8 mouse cellular contexts compared by ENCODE assay signal in genomic region chr4:46390390-46390970, GRCm38 (mm10). TPM values are rescaled to one million over a fixed set of nuclear protein-coding genes. Genes with fewer than 3 reads are reported as not detected.
DNase-seq lines count a peak whose midpoint lies in the region; ATAC-seq and TF ChIP-seq lines count a peak whose summit lies in the region.

No protein-coding gene starts in this region.

- no peak for ATAC-seq in heart, embryonic 14.5 days (ENCODE audit: insufficient number of reproducible peaks, insufficient read depth, low FRiP score, low read depth)
- ATAC-seq in liver, embryonic 11.5 days (replicated peaks; ENCODE audit: low FRiP score) = peak; percentile 54

- no peak overlapping the region; a peak in 1 of 4 replicates for H3K27ac ChIP-seq in heart, embryonic 14.5 days (replicated peaks in 1 of 2; ENCODE audit: control insufficient read depth in 1 of 2, insufficient read depth in 1 of 2, low read depth in 2 of 2, low read length in 2 of 2)
- peak overlapping the region; percentile 85 for H3K27ac ChIP-seq in liver, embryonic 11.5 days (ENCODE audit: low read depth, low read length)

- H3K9ac ChIP-seq in heart, embryonic 14.5 days (ENCODE audit: low read length) = peak overlapping the region; percentile 90
- H3K9ac ChIP-seq in liver, embryonic 11.5 days (ENCODE audit: low read depth, low read length) = peak overlapping the region; percentile 87

- WGBS in heart, embryonic 14.5 days = 23% methylated on average over 9 of the region's 9 CpGs
- WGBS in liver, embryonic 11.5 days = 17% methylated on average over 9 of the region's 9 CpGs

- no peaks in the 10 kb centered on the region for H3K79me2 ChIP-seq in myocyte (ENCODE audit: control insufficient read depth, insufficient read depth)

- H3K4me3 ChIP-seq in erythroblast, embryonic 14.5 days (replicated peaks) = peak overlapping the region; percentile 69
- peak overlapping the region in 1 of 2 experiments; percentile 66; a peak in 2 of 4 replicates for H3K4me3 ChIP-seq in heart, embryonic 14.5 days (ENCODE audit: control insufficient read depth in 1 of 2, insufficient read depth in 1 of 2, low read depth in 1 of 2, low read length in 2 of 2)
- peak overlapping the region; percentile 57 for H3K4me3 ChIP-seq in liver, embryonic 11.5 days (ENCODE audit: low read depth, low read length)
- H3K4me3 ChIP-seq in myocyte = peak overlapping the region; percentile 73

- H3K4me1 ChIP-seq in erythroblast, embryonic 14.5 days (ENCODE audit: control insufficient read depth) = peaks cover 71% of the 10 kb centered on the region
- H3K4me1 ChIP-seq in heart, embryonic 14.5 days (ENCODE audit: control insufficient read depth in 2 of 2, insufficient read depth in 2 of 2, low read length in 2 of 2) = 0 out of 4 replicates have a peak, but pooled peaks cover 0 to 3% of the 10 kb centered on the region in 2 experiments
- peaks cover 5% of the 10 kb centered on the region; the same call in 1 of the 2 replicates for H3K4me1 ChIP-seq in liver, embryonic 11.5 days (replicated peaks; ENCODE audit: control insufficient read depth, insufficient read depth, low read length)

- peak overlapping the region; percentile 70 for H3K4me2 ChIP-seq in heart, embryonic 14.5 days (ENCODE audit: low read length)
- peak overlapping the region; percentile 75 for H3K4me2 ChIP-seq in liver, embryonic 11.5 days
- peak overlapping the region; percentile 92 for H3K4me2 ChIP-seq in myocyte (ENCODE audit: low read depth)

- H3ac ChIP-seq in myocyte (ENCODE audit: control insufficient read depth, insufficient read length) = no peak overlapping the region

- H3K27me3 ChIP-seq in erythroblast, embryonic 14.5 days (ENCODE audit: control insufficient read depth) = no peaks in the 10 kb centered on the region
- H3K27me3 ChIP-seq in heart, embryonic 14.5 days (ENCODE audit: control insufficient read depth, insufficient read depth, low read length) = no peaks in the 10 kb centered on the region
- no peaks in the 10 kb centered on the region for H3K27me3 ChIP-seq in liver, embryonic 11.5 days (replicated peaks; ENCODE audit: control insufficient read depth, insufficient read depth, low read length)
- H3K27me3 ChIP-seq in myocyte (ENCODE audit: control insufficient read depth, insufficient read depth, insufficient read length) = no peaks in the 10 kb centered on the region
- no peaks in the 10 kb centered on the region for H3K27me3 ChIP-seq in splenic B cell, adult 2 months (ENCODE audit: control insufficient read depth, insufficient read depth, low read length, poor library complexity, severe bottlenecking)

- no peak for TF ChIP-seq POLR2A in myocyte (IDR thresholded peaks at IDR 0.05; ENCODE audit: insufficient read length, low read depth)

- peaks cover 97% of the 10 kb centered on the region for H3K36me3 ChIP-seq in erythroblast, embryonic 14.5 days (ENCODE audit: control insufficient read depth)
- peaks cover 22% of the 10 kb centered on the region for H3K36me3 ChIP-seq in heart, embryonic 14.5 days (ENCODE audit: control insufficient read depth, insufficient read depth, low read length)
- peaks cover 7% of the 10 kb centered on the region for H3K36me3 ChIP-seq in liver, embryonic 11.5 days (ENCODE audit: control insufficient read depth, insufficient read depth, low read length)
- H3K36me3 ChIP-seq in myocyte (ENCODE audit: control insufficient read depth, insufficient read depth) = no peaks in the 10 kb centered on the region
- H3K36me3 ChIP-seq in splenic B cell, adult 2 months (ENCODE audit: control insufficient read depth, insufficient read depth, low read length, poor library complexity, severe bottlenecking) = 0 out of 2 replicates have a peak, but pooled peaks cover 4% of the 10 kb centered on the region

- H3K9me3 ChIP-seq in erythroblast, embryonic 14.5 days (ENCODE audit: control insufficient read depth, low read length) = no peaks in the 10 kb centered on the region
- no peaks in the 10 kb centered on the region for H3K9me3 ChIP-seq in heart, embryonic 14.5 days (ENCODE audit: control insufficient read depth, low read length)
- H3K9me3 ChIP-seq in liver, embryonic 11.5 days (ENCODE audit: control insufficient read depth, low read length) = no peaks in the 10 kb centered on the region

- peak; percentile 93 for DNase-seq in CD4-positive, CD25-positive, alpha-beta regulatory T cell, adult 2 months (ENCODE audit: low read depth, low spot score)
- peak; percentile 88 for DNase-seq in brain, adult 2 months (ENCODE audit: low read depth, low spot score)
- peak; percentile 86 for DNase-seq in kidney, postnatal 10 days
- peak; percentile 70 for DNase-seq in liver, embryonic 11.5 days (ENCODE audit: low spot score)
- DNase-seq in splenic B cell, adult 2 months (ENCODE audit: low read depth, low spot score) = peak; percentile 92

TF ChIP-seq in myocyte, 11 proteins besides CTCF, POLR2A, EP300 and RAD21:
- TF ChIP-seq USF1 (IDR thresholded peaks at IDR 0.05; ENCODE audit: low read depth) (no peak), POLR2AphosphoS2 (IDR thresholded peaks at IDR 0.05; ENCODE audit: insufficient read length, low read depth) (peak; percentile 38), MYOG (IDR thresholded peaks at IDR 0.05; ENCODE audit: control insufficient read depth in 1 of 3, insufficient read depth in 1 of 3, insufficient read length in 2 of 3, low read depth in 2 of 3) (no peak), REST (IDR thresholded peaks at IDR 0.05; ENCODE audit: insufficient read depth, insufficient read length) (no peak), TCF3 (IDR thresholded peaks at IDR 0.05; ENCODE audit: insufficient read length, low read depth) (no peak), CEBPB (IDR thresholded peaks at IDR 0.05; ENCODE audit: insufficient read depth, poor library complexity, severe bottlenecking) (no peak)

RNA-seq across cellular contexts. Expression of gene Trmo, which starts 1.2 kb away (rescaled TPM):
- 1.7 and 2.3 TPM in 2 replicates for polyA plus RNA-seq in erythroblast, embryonic 14.5 days (2012)
- 8.0 and 9.1 TPM in 2 replicates for polyA plus RNA-seq in heart, embryonic 14.5 days (2014; fragmentation: Nextera tagmentation; extraction: Ambion mirVana)
- 14.1 and 14.7 TPM in 2 replicates for polyA plus RNA-seq in liver, embryonic 11.5 days (2014; fragmentation: Nextera tagmentation; extraction: Ambion mirVana)
- 3.1 TPM for polyA plus RNA-seq in myocyte (2012; fragmentation: generic; extraction: Trizol)

RNA-seq across cellular contexts. Expression of gene Hemgn, which starts 22.8 kb away (rescaled TPM):
- polyA plus RNA-seq in erythroblast, embryonic 14.5 days (2012) = 36.9 and 40.4 TPM in 2 replicates
- 0.50 and 1.3 TPM in 2 replicates for polyA plus RNA-seq in heart, embryonic 14.5 days (2014; fragmentation: Nextera tagmentation; extraction: Ambion mirVana)
- polyA plus RNA-seq in liver, embryonic 11.5 days (2014; fragmentation: Nextera tagmentation; extraction: Ambion mirVana) = 206 and 233 TPM in 2 replicates
- polyA plus RNA-seq in myocyte (2012; fragmentation: generic; extraction: Trizol) = not detected

RNA-seq across cellular contexts. Expression of gene Foxe1, which starts 47.1 kb away (rescaled TPM):
- not detected in 2 replicates for polyA plus RNA-seq in erythroblast, embryonic 14.5 days (2012)
- not detected in 2 replicates for polyA plus RNA-seq in heart, embryonic 14.5 days (2014; fragmentation: Nextera tagmentation; extraction: Ambion mirVana)
- polyA plus RNA-seq in liver, embryonic 11.5 days (2014; fragmentation: Nextera tagmentation; extraction: Ambion mirVana) = not detected in 2 replicates
- not detected for polyA plus RNA-seq in myocyte (2012; fragmentation: generic; extraction: Trizol)

Comparison
In these comparisons a context has a peak if more than half of its experiments do, and no peak if none do; other contexts are left out.
1. RNA of gene Hemgn, which starts 22.8 kb away (polyA plus RNA-seq): 206 to 233 TPM in liver, embryonic 11.5 days and 36.9 to 40.4 TPM in erythroblast, embryonic 14.5 days; 0.50 to 1.3 TPM in heart, embryonic 14.5 days and not detected in myocyte (single experiment); every median in the first group is over 10 times any median in the second.
2. Peak in every context shown above with its lines, with median percentiles within 50 percentile points of each other: DNase-seq and H3K4me2 ChIP-seq.